8 mouse cellular contexts compared by ENCODE assay signal in genomic region chr8:110845821-110846404, GRCm38 (mm10). TPM values are rescaled to one million over a fixed set of nuclear protein-coding genes. Genes with fewer than 3 reads are reported as not detected.
DNase-seq lines count a peak whose midpoint lies in the region; ATAC-seq lines count a peak whose summit lies in the region.

No protein-coding gene starts in this region.

- H3K27ac ChIP-seq in lung, embryonic 15.5 days, result peak overlapping the region; percentile 84
- peak overlapping the region; percentile 69 for H3K27ac ChIP-seq in brown adipose tissue, adult 24 weeks (replicated peaks; ENCODE audit: low read depth, low read length)
- peak overlapping the region; percentile 90 for H3K27ac ChIP-seq in heart, embryonic 15.5 days
- H3K27ac ChIP-seq in macrophage, result peak overlapping the region; percentile 84

- no peaks in the 10 kb centered on the region for H3K27me3 ChIP-seq in lung, embryonic 15.5 days
- no peaks in the 10 kb centered on the region for H3K27me3 ChIP-seq in heart, embryonic 15.5 days

- H3K9me3 ChIP-seq in lung, embryonic 15.5 days, result no peaks in the 10 kb centered on the region
- no peaks in the 10 kb centered on the region for H3K9me3 ChIP-seq in heart, embryonic 15.5 days (replicated peaks)

- WGBS in lung, embryonic 15.5 days, result 4% methylated on average over 17 of the region's 17 CpGs
- 5% methylated on average over 17 of the region's 17 CpGs for WGBS in heart, embryonic 15.5 days
- under 1% methylated on average over 17 of the region's 17 CpGs for WGBS in macrophage (ENCODE audit: missing documents)

- no peak for ATAC-seq in lung, embryonic 15.5 days (ENCODE audit: borderline replicate concordance, extremely low read depth, low FRiP score, low TSS enrichment)
- no peak for ATAC-seq in heart, embryonic 15.5 days (replicated peaks; ENCODE audit: insufficient number of reproducible peaks, insufficient read depth, low FRiP score, low read depth)

- no peak for DNase-seq in lung, postnatal 25 days (ENCODE audit: low spot score)
- peak; percentile 9 for DNase-seq in yolk sac, embryonic 10.5 days (ENCODE audit: low spot score)
- DNase-seq in urinary bladder, postnatal 10 days (ENCODE audit: low spot score), result no peak
- DNase-seq in urinary bladder, adult 2 months (ENCODE audit: low spot score), result no peak

- peak overlapping the region; percentile 64 for H3K4me3 ChIP-seq in lung, embryonic 15.5 days
- peak overlapping the region; percentile 80 for H3K4me3 ChIP-seq in brown adipose tissue, adult 24 weeks (ENCODE audit: insufficient read depth, low read depth, low read length)
- peak overlapping the region; percentile 96 for H3K4me3 ChIP-seq in heart, embryonic 15.5 days
- peak overlapping the region; percentile 100 for H3K4me3 ChIP-seq in macrophage (ENCODE audit: inconsistent target)

- peak overlapping the region; percentile 73 for H3K4me2 ChIP-seq in lung, embryonic 15.5 days
- peak overlapping the region; percentile 74 for H3K4me2 ChIP-seq in heart, embryonic 15.5 days

- H3K9ac ChIP-seq in lung, embryonic 15.5 days, result peak overlapping the region; percentile 96
- H3K9ac ChIP-seq in heart, embryonic 15.5 days, result peak overlapping the region; percentile 91

- H3K79me2 ChIP-seq in macrophage (ENCODE audit: inconsistent target), result peaks cover 86% of the 10 kb centered on the region

- peaks cover 50% of the 10 kb centered on the region for H3K36me3 ChIP-seq in lung, embryonic 15.5 days
- peaks cover 36% of the 10 kb centered on the region for H3K36me3 ChIP-seq in heart, embryonic 15.5 days
- peaks cover 52% of the 10 kb centered on the region for H3K36me3 ChIP-seq in macrophage (ENCODE audit: inconsistent target)

- H3K4me1 ChIP-seq in lung, embryonic 15.5 days, result peaks cover 28% of the 10 kb centered on the region
- H3K4me1 ChIP-seq in brown adipose tissue, adult 24 weeks (ENCODE audit: control insufficient read depth, insufficient read depth, insufficient read length, low read length), result peaks cover 3% of the 10 kb centered on the region; the same call in 1 of the 2 replicates
- H3K4me1 ChIP-seq in heart, embryonic 15.5 days (replicated peaks), result peaks cover 25% of the 10 kb centered on the region

RNA-seq across cellular contexts. Expression of gene Cog4, which starts 0.5 kb away (rescaled TPM):
- 68.4 and 74.3 TPM in 2 replicates for polyA plus RNA-seq in lung, embryonic 15.5 days (2015; fragmentation: Nextera tagmentation; extraction: Ambion mirVana)
- 52.6 and 53.8 TPM in 2 replicates for polyA plus RNA-seq in brown adipose tissue, adult 24 weeks (2012; ENCODE audit: insufficient read depth, insufficient read length, missing spikeins)
- 53.9 and 60.1 TPM in 2 replicates for polyA plus RNA-seq in heart, embryonic 15.5 days (2015; fragmentation: Nextera tagmentation; extraction: Ambion mirVana)
- 100 to 1,000 TPM in 22 of 26 experiments, 10 to 100 TPM in 4; 83.5 to 265 (median 188) TPM for total RNA-seq in macrophage (2018; cell fraction: chromatin; rRNA removed)
- total RNA-seq in macrophage (2018; cell fraction: cytosol; rRNA removed), result 10 to 100 TPM; 25.8 to 53.3 (median 40.4) TPM
- 100 to 1,000 TPM in 1 of 26 experiments, 10 to 100 TPM in 25; 41.4 to 137 (median 79.0) TPM for total RNA-seq in macrophage (2018; cell fraction: nucleus; rRNA removed)
- polyA plus RNA-seq in macrophage (2018), result 29.1 to 44.7 TPM (median 32.2 TPM) in 3 replicates
- 40.9 and 43.1 TPM in 2 replicates for polyA plus RNA-seq in urinary bladder, adult 2 months (2012; rRNA removed)

RNA-seq across cellular contexts. Expression of gene Sf3b3, which starts 0.7 kb away (rescaled TPM):
- polyA plus RNA-seq in lung, embryonic 15.5 days (2015; fragmentation: Nextera tagmentation; extraction: Ambion mirVana), result 141 and 146 TPM in 2 replicates
- polyA plus RNA-seq in brown adipose tissue, adult 24 weeks (2012; ENCODE audit: insufficient read depth, insufficient read length, missing spikeins), result 8.6 and 13.7 TPM in 2 replicates
- polyA plus RNA-seq in heart, embryonic 15.5 days (2015; fragmentation: Nextera tagmentation; extraction: Ambion mirVana), result 65.1 and 85.4 TPM in 2 replicates
- 100 to 1,000 TPM in 23 of 26 experiments, 10 to 100 TPM in 3; 73.2 to 229 (median 141) TPM for total RNA-seq in macrophage (2018; cell fraction: chromatin; rRNA removed)
- total RNA-seq in macrophage (2018; cell fraction: cytosol; rRNA removed), result 10 to 100 TPM; 25.3 to 50.4 (median 39.5) TPM
- 100 to 1,000 TPM in 7 of 26 experiments, 10 to 100 TPM in 19; 58.7 to 167 (median 87.9) TPM for total RNA-seq in macrophage (2018; cell fraction: nucleus; rRNA removed)
- polyA plus RNA-seq in macrophage (2018), result 34.3 to 64.6 TPM (median 41.6 TPM) in 3 replicates
- 32.3 and 37.1 TPM in 2 replicates for polyA plus RNA-seq in urinary bladder, adult 2 months (2012; rRNA removed)

RNA-seq across cellular contexts. Expression of gene Il34, which starts 40.2 kb away (rescaled TPM):
- polyA plus RNA-seq in lung, embryonic 15.5 days (2015; fragmentation: Nextera tagmentation; extraction: Ambion mirVana), result 4.1 and 4.5 TPM in 2 replicates
- polyA plus RNA-seq in brown adipose tissue, adult 24 weeks (2012; ENCODE audit: insufficient read depth, insufficient read length, missing spikeins), result 3.6 and 6.1 TPM in 2 replicates
- 0.94 and 1.6 TPM in 2 replicates for polyA plus RNA-seq in heart, embryonic 15.5 days (2015; fragmentation: Nextera tagmentation; extraction: Ambion mirVana)
- not detected for total RNA-seq in macrophage (2018; cell fraction: chromatin; rRNA removed)
- under 1 TPM in 1 of 26 experiments, not detected in 25; 0.15 TPM for total RNA-seq in macrophage (2018; cell fraction: cytosol; rRNA removed)
- not detected for total RNA-seq in macrophage (2018; cell fraction: nucleus; rRNA removed)
- not detected in 3 replicates for polyA plus RNA-seq in macrophage (2018)
- 11.3 and 13.4 TPM in 2 replicates for polyA plus RNA-seq in urinary bladder, adult 2 months (2012; rRNA removed)

RNA-seq across cellular contexts. Expression of gene Fuk, which starts 56.4 kb away (rescaled TPM):
- polyA plus RNA-seq in lung, embryonic 15.5 days (2015; fragmentation: Nextera tagmentation; extraction: Ambion mirVana), result 10.8 and 11.4 TPM in 2 replicates
- polyA plus RNA-seq in brown adipose tissue, adult 24 weeks (2012; ENCODE audit: insufficient read depth, insufficient read length, missing spikeins), result 2.9 and 4.6 TPM in 2 replicates
- polyA plus RNA-seq in heart, embryonic 15.5 days (2015; fragmentation: Nextera tagmentation; extraction: Ambion mirVana), result 4.8 and 7.1 TPM in 2 replicates
- total RNA-seq in macrophage (2018; cell fraction: chromatin; rRNA removed), result 10 to 100 TPM in 12 of 26 experiments, 1 to 10 TPM in 14; 1.2 to 21.5 (median 9.8) TPM
- total RNA-seq in macrophage (2018; cell fraction: cytosol; rRNA removed), result 1 to 10 TPM in 25 of 26 experiments, under 1 TPM in 1; 0.91 to 3.1 (median 1.9) TPM
- total RNA-seq in macrophage (2018; cell fraction: nucleus; rRNA removed), result 10 to 100 TPM in 3 of 26 experiments, 1 to 10 TPM in 23; 1.5 to 11.5 (median 5.2) TPM
- 1.5 to 3.6 TPM (median 2.4 TPM) in 3 replicates for polyA plus RNA-seq in macrophage (2018)
- polyA plus RNA-seq in urinary bladder, adult 2 months (2012; rRNA removed), result 9.4 and 9.8 TPM in 2 replicates
